Mouse (Mus musculus) hindbrain, embryonic 16.5 days (tissue): ENCODE measurements around the gene Bms1. TPM values are rescaled to one million over a fixed set of nuclear protein-coding genes. Genes with fewer than 3 reads are reported as not detected.

Experiments
- ATAC-seq: fragments of 200-750 bp; cut with Nextera tagmentation; 2 replicates; pipeline ENCODE4 v1.8.0; 2017; ENCODE audit warnings: moderate TSS enrichment, moderate library complexity
- H3K27ac ChIP-seq: fragments of 300-500 bp; sonication (generic); 2 replicates; pipeline ENCODE4 v1.5.1; 2014; ENCODE audit warnings: low read depth, mild to moderate bottlenecking, control low read depth, low read length, moderate library complexity
- H3K27me3 ChIP-seq: fragments of 300-500 bp; sonication (generic); replicated peaks from 2 replicates; pipeline ENCODE4 v1.6.1; 2014; ENCODE audit warnings: low read length; ENCODE audit not compliant: control insufficient read depth, insufficient read depth
- H3K36me3 ChIP-seq: fragments of 300-500 bp; sonication (generic); 2 replicates; pipeline ENCODE4 v1.6.1; 2014; ENCODE audit warnings: mild to moderate bottlenecking, low read length, moderate library complexity, mixed read lengths; ENCODE audit not compliant: control insufficient read depth, insufficient read depth
- H3K4me1 ChIP-seq: fragments of 300-500 bp; sonication (generic); 2 replicates; pipeline ENCODE4 v1.6.1; 2014; ENCODE audit warnings: low read depth, low read length; ENCODE audit not compliant: control insufficient read depth, insufficient read depth
- H3K4me2 ChIP-seq: fragments of 300-500 bp; sonication (generic); 2 replicates; pipeline ENCODE4 v1.6.1; 2014; ENCODE audit warnings: mild to moderate bottlenecking, low read length, control low read depth, moderate library complexity
- H3K4me3 ChIP-seq: fragments of 300-500 bp; sonication (generic); 2 replicates; pipeline ENCODE4 v1.5.1; 2014; ENCODE audit warnings: mild to moderate bottlenecking, low read length, control low read depth, moderate library complexity
- H3K9ac ChIP-seq: fragments of 300-500 bp; sonication (generic); 2 replicates; pipeline ENCODE4 v1.6.1; 2014; ENCODE audit warnings: low read depth, mild to moderate bottlenecking, control low read depth, low read length, moderate library complexity
- H3K9me3 ChIP-seq: fragments of 300-500 bp; sonication (generic); 2 replicates; pipeline ENCODE4 v1.6.1; 2014; ENCODE audit warnings: mild to moderate bottlenecking, low read length, moderate library complexity; ENCODE audit not compliant: control insufficient read depth
- WGBS: fragments of 180-500 bp; shearing (Covaris S2); extraction: QIAGEN DNeasy Blood & Tissue Kit; methylation state at CpG from one replicate; pipeline ENCODE4 v1.1.7; 2014; 5-methylcytosine and 5-hydroxymethylcytosine counted together
- polyA plus RNA-seq: library from polyadenylated mRNA; unstranded; fragments of >200 nt; fragmentation: Nextera tagmentation; extraction: Ambion mirVana; gene quantifications from 2 replicates; pipeline ENCODE4 v1.2.1, GENCODE M21; 2015

Bms1 gene
- polyA plus RNA-seq, 1 experiment from 2014 or later, result 19.1 TPM

- Histone ChIP-seq H3K27me3 (no peaks in the 10 kb centered on the region), H3K9ac (no peak overlapping the region), H3K36me3 (no peaks in the 10 kb centered on the region), H3K9me3 (no peaks in the 10 kb centered on the region), H3K4me3 (no peak overlapping the region), H3K27ac (no peak overlapping the region), H3K4me1 (peaks cover 3% of the 10 kb centered on the region; the same call in 1 of the 2 replicates), H3K4me2 (no peak overlapping the region)
- WGBS, result 80% methylated on average over 3 of the region's 3 CpGs
- no peak for ATAC-seq
Observed at GRCm38 (mm10) chr6:118375026-118375425, 44.2 kb downstream of the Bms1 start.

GRCm38 (mm10) chr6:118373294-118373693, 46.0 kb downstream of the Bms1 start:
- Histone ChIP-seq H3K4me3 (no peak overlapping the region), H3K9me3 (no peaks in the 10 kb centered on the region), H3K9ac (no peak overlapping the region), H3K4me2 (no peak overlapping the region), H3K36me3 (no peaks in the 10 kb centered on the region), H3K27me3 (no peaks in the 10 kb centered on the region), H3K27ac (no peak overlapping the region), H3K4me1 (no peaks in the 10 kb centered on the region; the same call in 1 of the 2 replicates)
- no peak for ATAC-seq
- WGBS, result 53% methylated on average over 3 of the region's 5 CpGs

GRCm38 (mm10) chr6:118372794-118373193, 46.5 kb downstream of the Bms1 start:
- H3K4me1 ChIP-seq, result no peaks in the 10 kb centered on the region; the same call in 1 of the 2 replicates
- WGBS, result 73% methylated on average over 5 of the region's 5 CpGs
- H3K27me3 ChIP-seq, result no peaks in the 10 kb centered on the region

GRCm38 (mm10) chr6:118367502-118367901, 51.8 kb downstream of the Bms1 start:
- Histone ChIP-seq H3K9me3 (peaks cover 3% of the 10 kb centered on the region; the same call in 1 of the 2 replicates), H3K4me3 (no peak overlapping the region), H3K9ac (no peak overlapping the region), H3K27ac (no peak overlapping the region), H3K27me3 (no peaks in the 10 kb centered on the region), H3K36me3 (no peaks in the 10 kb centered on the region), H3K4me1 (no peaks in the 10 kb centered on the region), H3K4me2 (no peak overlapping the region)
- ATAC-seq, result no peak
- 85% methylated on average over 7 of the region's 7 CpGs for WGBS

More at GRCm38 (mm10) chr6:118372794-118373193, 46.5 kb downstream of the Bms1 start:
- Histone ChIP-seq H3K4me3 (no peak overlapping the region), H3K4me2 (no peak overlapping the region), H3K9ac (no peak overlapping the region), H3K9me3 (no peaks in the 10 kb centered on the region), H3K27ac (no peak overlapping the region), H3K36me3 (no peaks in the 10 kb centered on the region)
- no peak; the same call in 1 of the 2 replicates for ATAC-seq

- no peak for ATAC-seq
Observed at GRCm38 (mm10) chr6:118366196-118366595, 53.1 kb downstream of the Bms1 start.

DNA sequence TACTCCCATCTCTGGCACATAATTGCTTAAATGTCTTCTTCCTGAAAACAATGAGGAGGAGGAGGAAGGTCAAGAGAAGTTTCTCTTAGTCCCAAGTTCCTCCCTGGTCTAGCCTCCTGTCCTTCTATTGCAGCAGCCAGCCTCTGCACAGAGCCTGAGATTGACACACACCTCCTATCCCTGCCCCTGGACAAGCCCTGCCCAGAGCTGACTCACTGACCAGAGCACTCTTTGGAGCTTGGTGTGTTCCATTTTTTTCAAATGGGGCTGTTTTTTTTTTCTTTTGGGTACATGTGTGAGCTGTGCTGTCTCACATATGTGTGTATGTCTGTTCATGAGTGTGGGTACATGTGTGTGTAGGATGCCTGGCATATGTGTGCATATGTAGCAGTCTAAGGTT, 53.5 kb downstream of the Bms1 start:
- no peak overlapping the region for H3K9ac ChIP-seq
- no peaks in the 10 kb centered on the region for H3K4me1 ChIP-seq
- H3K4me3 ChIP-seq, result no peak overlapping the region
- peaks cover 3% of the 10 kb centered on the region; the same call in 1 of the 2 replicates for H3K9me3 ChIP-seq
- no peak overlapping the region for H3K4me2 ChIP-seq
- no peak overlapping the region for H3K27ac ChIP-seq
- no peak for ATAC-seq
- H3K27me3 ChIP-seq, result no peaks in the 10 kb centered on the region
- H3K36me3 ChIP-seq, result no peaks in the 10 kb centered on the region

More at GRCm38 (mm10) chr6:118366196-118366595, 53.1 kb downstream of the Bms1 start:
- WGBS, result 67% methylated on average over 3 of the region's 3 CpGs
- H3K9me3 ChIP-seq, result peaks cover 3% of the 10 kb centered on the region; the same call in 1 of the 2 replicates
- no peaks in the 10 kb centered on the region for H3K27me3 ChIP-seq
- H3K4me3 ChIP-seq, result no peak overlapping the region
- no peak overlapping the region for H3K4me2 ChIP-seq
- H3K36me3 ChIP-seq, result no peaks in the 10 kb centered on the region
- H3K4me1 ChIP-seq, result no peaks in the 10 kb centered on the region
- no peak overlapping the region for H3K27ac ChIP-seq
- no peak overlapping the region for H3K9ac ChIP-seq

- Histone ChIP-seq H3K9ac (no peak overlapping the region), H3K27me3 (no peaks in the 10 kb centered on the region), H3K4me1 (no peaks in the 10 kb centered on the region), H3K36me3 (no peaks in the 10 kb centered on the region), H3K4me2 (no peak overlapping the region), H3K27ac (no peak overlapping the region), H3K4me3 (no peak overlapping the region), H3K9me3 (no peaks in the 10 kb centered on the region)
- no peak for ATAC-seq
- 83% methylated on average over 12 of the region's 12 CpGs for WGBS
Observed at GRCm38 (mm10) chr6:118350342-118350741, 68.9 kb downstream of the Bms1 start.

DNA sequence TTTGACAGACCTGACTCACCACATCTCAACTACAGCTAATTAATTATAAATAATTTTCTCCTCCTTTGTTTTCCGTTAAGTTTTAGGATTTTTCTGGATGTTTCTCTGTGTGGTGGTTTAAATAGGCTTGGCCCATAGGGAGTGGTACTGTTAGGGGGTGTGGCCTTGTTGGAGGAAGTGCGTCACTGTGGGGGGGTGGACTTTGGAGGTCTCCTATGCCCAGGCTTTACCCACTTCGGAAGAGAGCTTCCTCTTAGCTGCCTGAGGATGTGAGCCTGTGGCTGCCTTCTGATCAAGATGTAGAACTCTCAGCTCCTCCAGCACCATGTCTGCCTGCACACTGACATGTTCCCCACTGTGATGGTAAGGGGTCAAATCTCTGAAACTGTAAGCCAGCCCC, 71.1 kb downstream of the Bms1 start:
- H3K36me3 ChIP-seq, result no peaks in the 10 kb centered on the region
- no peak overlapping the region for H3K9ac ChIP-seq
- no peak overlapping the region for H3K27ac ChIP-seq
- H3K27me3 ChIP-seq, result no peaks in the 10 kb centered on the region
- 73% methylated on average over 3 of the region's 3 CpGs for WGBS
- H3K4me3 ChIP-seq, result no peak overlapping the region
- H3K4me2 ChIP-seq, result no peak overlapping the region
- ATAC-seq, result no peak
- no peaks in the 10 kb centered on the region for H3K4me1 ChIP-seq
- 0 out of 2 replicates have a peak, but pooled peaks cover 2% of the 10 kb centered on the region for H3K9me3 ChIP-seq

GRCm38 (mm10) chr6:118347291-118347690, 72.0 kb downstream of the Bms1 start:
- 85% methylated on average over 8 of the region's 8 CpGs for WGBS
- Histone ChIP-seq H3K4me3 (no peak overlapping the region), H3K27me3 (no peaks in the 10 kb centered on the region), H3K4me2 (no peak overlapping the region), H3K4me1 (no peaks in the 10 kb centered on the region), H3K9me3 (0 out of 2 replicates have a peak, but pooled peaks cover 2% of the 10 kb centered on the region), H3K36me3 (no peaks in the 10 kb centered on the region), H3K9ac (no peak overlapping the region), H3K27ac (no peak overlapping the region)
- ATAC-seq, result no peak
